Mouse (Mus musculus) brain, embryonic 18.5 days (tissue): Measurements from ENCODE around the gene Gk5.

Experiments used
- DNase-seq: peaks from one replicate; pipeline ENCODE4 v3.0.0-alpha.2; 2012; ENCODE audit warnings: low read depth, low spot score

Gene Gk5

DNA sequence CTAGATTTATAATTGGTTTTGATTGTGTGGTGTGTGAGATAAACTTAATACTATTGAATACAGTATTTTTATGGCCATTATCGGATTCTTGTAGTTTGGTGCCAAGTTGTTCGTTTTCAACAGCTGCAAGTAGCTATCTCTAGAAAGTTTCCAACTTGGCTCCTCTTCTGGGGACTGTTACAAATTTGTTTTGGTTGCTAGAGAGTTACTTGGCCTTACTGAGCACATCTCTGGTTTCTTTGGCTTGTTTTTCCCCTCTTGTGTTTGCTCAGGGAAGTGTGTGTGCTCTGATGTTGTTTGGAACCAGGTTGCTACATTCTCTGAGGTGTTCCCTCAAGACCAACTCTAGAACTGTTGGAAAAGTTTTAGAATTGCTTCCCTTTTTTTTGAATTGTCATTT lies 104.1 kb downstream of the Gk5 start:
- DNase-seq, result no peak

DNA sequence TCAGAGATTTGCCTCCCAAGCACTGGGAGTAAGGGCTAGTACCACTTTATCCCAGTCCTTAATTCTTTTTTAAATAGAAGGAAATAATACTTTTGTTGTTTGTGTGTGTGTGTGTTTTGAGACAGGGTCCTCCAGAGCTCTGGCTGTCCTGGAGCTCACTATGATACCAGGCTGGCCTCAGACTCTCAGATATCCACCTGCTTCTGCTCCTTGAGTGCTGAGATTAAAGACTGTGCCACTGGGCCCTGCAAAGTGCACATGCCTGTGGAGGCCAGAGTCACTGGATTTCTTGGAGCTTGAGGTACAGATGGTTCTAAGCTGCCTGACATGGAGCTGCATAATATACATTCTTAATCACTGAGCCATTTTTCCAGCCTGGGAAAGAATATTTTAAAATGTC lies 109.1 kb downstream of the Gk5 start:
- DNase-seq, result no peak

DNA sequence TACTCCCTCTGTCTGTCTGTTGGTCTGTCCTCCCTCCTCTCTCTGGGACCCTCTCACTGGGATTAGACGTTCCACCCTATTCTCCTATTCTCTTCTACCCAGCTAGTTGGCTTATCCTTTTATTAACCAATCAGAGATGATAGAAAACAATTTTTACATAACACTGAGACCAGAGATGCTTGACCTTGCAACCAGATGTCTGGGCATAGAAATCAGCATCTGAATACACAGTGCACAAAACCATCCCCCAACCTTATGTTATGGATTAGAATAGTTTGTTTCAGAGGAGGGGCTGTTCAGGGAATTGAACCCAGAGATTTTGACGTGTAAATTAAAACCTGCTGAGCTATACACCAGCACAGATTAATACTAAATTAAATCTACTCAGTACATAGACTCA lies 111.1 kb downstream of the Gk5 start:
- DNase-seq, result no peak
